In genomic region chr4:135539056-135539455, GRCm38 (mm10) we compare ENCODE assay signal across 35 mouse cellular contexts. TPM values are rescaled to one million over a fixed set of nuclear protein-coding genes. Genes with fewer than 3 reads are reported as not detected.
"Had no signal": no experiment of that assay in that cellular context is flagged by ENCODE, and none has a peak within 500 bp of the region (broad histone marks: within the 10 kb centered on the region; RNA-seq: fewer than 3 reads in every experiment).

No protein-coding gene starts in this region.

- H3K9me3 ChIP-seq: limb, embryonic 10.5 days; limb, embryonic 12.5 days; limb, embryonic 15.5 days; liver, embryonic 12.5 days; liver, embryonic 13.5 days; liver, embryonic 15.5 days; lung, embryonic 15.5 days; midbrain, embryonic 10.5 days; midbrain, embryonic 12.5 days; midbrain, embryonic 13.5 days; midbrain, embryonic 15.5 days; neural tube, embryonic 12.5 days; neural tube, embryonic 13.5 days had no signal

- H3K4me1 ChIP-seq: liver, embryonic 12.5 days; liver, embryonic 13.5 days; liver, embryonic 15.5 days; midbrain, embryonic 12.5 days; neural tube, embryonic 12.5 days had no signal

- H3K4me3 ChIP-seq: limb, embryonic 10.5 days; limb, embryonic 12.5 days; limb, embryonic 13.5 days; limb, embryonic 15.5 days; liver, embryonic 12.5 days; liver, embryonic 13.5 days; liver, embryonic 15.5 days; lung, embryonic 15.5 days; megakaryocyte, embryonic 14.5 days; midbrain, embryonic 10.5 days; midbrain, embryonic 12.5 days; midbrain, embryonic 13.5 days; midbrain, embryonic 15.5 days; myocyte; neural tube, embryonic 12.5 days; neural tube, embryonic 13.5 days had no signal

- DNase-seq: left cerebral cortex, postnatal 4 days; liver; liver, embryonic 13.5 days; liver, postnatal 0 days; lung, adult 18-20 months; lung, adult 2 months; lung, embryonic 14.5 days; lung, postnatal 10 days; lung, postnatal 14 days; lung, postnatal 36 days; lung, postnatal 4 days; midbrain, embryonic 14.5 days had no signal

- ATAC-seq: liver, embryonic 12.5 days; liver, postnatal 0 days; lung, postnatal 0 days; midbrain, embryonic 13.5 days; midbrain, embryonic 15.5 days; midbrain, embryonic 16.5 days had no signal

- H3K36me3 ChIP-seq: limb, embryonic 10.5 days; limb, embryonic 12.5 days; limb, embryonic 13.5 days; limb, embryonic 15.5 days; liver, embryonic 12.5 days; liver, embryonic 13.5 days; liver, embryonic 15.5 days; lung, embryonic 15.5 days; midbrain, embryonic 10.5 days; midbrain, embryonic 12.5 days; midbrain, embryonic 13.5 days; midbrain, embryonic 15.5 days; neural tube, embryonic 12.5 days; neural tube, embryonic 13.5 days had no signal

- H3K27me3 ChIP-seq: limb, embryonic 13.5 days; limb, embryonic 15.5 days; lung, embryonic 15.5 days; midbrain, embryonic 13.5 days; midbrain, embryonic 15.5 days; neural tube, embryonic 12.5 days; neural tube, embryonic 13.5 days had no signal

RNA-seq across cellular contexts. Expression of gene Grhl3, which starts 34.4 kb away (rescaled TPM):
- total RNA-seq: megakaryocyte progenitor cell, adult 5-6 weeks; megakaryocyte, adult 5-6 weeks; megakaryocyte-erythroid progenitor cell, adult 5-6 weeks had no signal
- polyA plus RNA-seq: macrophage had no signal

RNA-seq across cellular contexts. Expression of gene Stpg1, which starts 44.5 kb away (rescaled TPM):
- total RNA-seq: liver, adult 2 months; megakaryocyte-erythroid progenitor cell, adult 5-6 weeks had no signal
- polyA plus RNA-seq: limb, embryonic 10.5 days; limb, embryonic 13.5 days; liver, adult 2 months; liver, embryonic 12.5 days; liver, embryonic 13.5 days; liver, embryonic 15.5 days; liver, embryonic 16.5 days; liver, postnatal 0 days; myocyte had no signal
